Mouse (Mus musculus) liver, embryonic 14 days (tissue): ENCODE data around the gene Mbnl2. TPM values are rescaled to one million over a fixed set of nuclear protein-coding genes. Genes with fewer than 3 reads are reported as not detected.

Experiments
- polyA plus RNA-seq: library from polyadenylated mRNA; depleted of rRNA; stranded (reverse); fragments of >200 nt; gene quantifications from 2 replicates; pipeline ENCODE4 v1.2.3, GENCODE M21; 2012; rRNA removed

The Mbnl2 gene
- 6.5 and 7.5 TPM in 2 replicates for polyA plus RNA-seq

GRCm38 (mm10) chr14:120275246-120276238 is at the start of gene Mbnl2:
TSS of gene Mbnl2 (plus strand) at chr14:120275669.

DNA sequence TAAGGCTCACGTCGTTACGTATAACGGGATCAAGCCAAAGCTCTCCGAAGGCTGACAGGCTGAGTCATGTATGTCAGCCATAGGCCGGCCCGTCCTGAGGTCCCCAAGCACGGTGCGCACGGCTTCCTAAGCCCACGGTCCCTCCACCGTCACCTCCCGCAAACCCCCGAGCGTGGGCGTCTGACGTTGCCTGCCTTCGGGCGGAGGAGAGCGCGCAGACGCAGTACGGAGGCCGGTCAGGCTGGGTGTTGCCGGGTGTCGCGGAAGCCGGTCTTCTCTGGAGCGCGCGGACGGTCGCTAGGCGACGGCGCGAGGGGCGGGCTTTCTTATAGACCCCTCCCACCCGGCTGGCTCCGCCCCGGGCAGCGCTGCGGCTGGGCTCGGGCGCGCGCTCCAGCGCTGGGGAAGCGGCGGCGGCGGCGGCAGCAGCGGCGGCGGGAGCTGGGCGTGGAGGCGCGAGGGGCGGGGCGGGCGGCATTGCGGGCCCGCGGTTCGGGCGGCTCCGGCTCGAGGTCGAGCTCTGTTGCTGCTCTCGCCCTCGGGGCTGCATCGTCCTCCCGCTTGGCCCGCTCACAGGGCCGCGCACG is 202.6 kb downstream of the Mbnl2 start, which contains the start of gene Rap2a:
TSS of gene Rap2a (plus strand) at position 463 of the 587 bp plus-strand sequence.

Other genes with a start within 250 kb of the Mbnl2 start
- not detected in 2 replicates for gene Oxgr1, start 233.2 kb upstream of the Mbnl2 start, polyA plus RNA-seq
- 2.5 and 2.7 TPM in 2 replicates for gene Rap2a, start 202.8 kb downstream of the Mbnl2 start, polyA plus RNA-seq